Comparison of ENCODE assay signal across 27 mouse cellular contexts in genomic region chr2:59960495-59960772, GRCm38 (mm10).
DNase-seq lines count a peak whose midpoint lies in the region; ATAC-seq and TF ChIP-seq lines count a peak whose summit lies in the region.
"Had no signal": no experiment of that assay in that cellular context is flagged by ENCODE, and none has a peak within 500 bp of the region (broad histone marks: within the 10 kb centered on the region; RNA-seq: fewer than 3 reads in every experiment).

No protein-coding gene starts in this region.

- no peak for DNase-seq in gastrocnemius, adult 2 months
- no peak for DNase-seq in gastrocnemius, postnatal 36 days
- DNase-seq in heart, embryonic 10.5 days (ENCODE audit: low spot score) = no peak
- no peak for DNase-seq in heart, adult 18-20 months
- no peak for DNase-seq in heart, adult 8-10 months (ENCODE audit: low spot score)
- no peak for DNase-seq in CH12.LX (ENCODE audit: extremely low read depth)
- DNase-seq in lung, adult 18-20 months = no peak
- DNase-seq: adrenal gland, adult 2 months; adrenal gland, postnatal 14 days; cerebellum, adult 11-12 months; cerebellum, adult 8-10 months; cerebellum, postnatal 10 days; cerebellum, postnatal 36 days; embryo, embryonic 11 days; gastrocnemius, postnatal 10 days; kidney, adult 18-20 months; kidney, adult 9 months had no signal

- H3K9ac ChIP-seq in heart, embryonic 13.5 days = no peak overlapping the region
- peak overlapping the region; percentile 69 for H3K9ac ChIP-seq in CH12.LX (ENCODE audit: insufficient read depth, low read depth)
- H3K9ac ChIP-seq: embryonic facial prominence, embryonic 13.5 days; forebrain, embryonic 12.5 days; forebrain, embryonic 15.5 days; hindbrain, embryonic 14.5 days had no signal

- H3K4me2 ChIP-seq in heart, embryonic 13.5 days = no peak overlapping the region
- H3K4me2 ChIP-seq in CH12.LX (ENCODE audit: insufficient read depth, low read depth, poor library complexity, severe bottlenecking) = peak overlapping the region; percentile 98
- H3K4me2 ChIP-seq: embryonic facial prominence, embryonic 13.5 days; forebrain, embryonic 12.5 days; forebrain, embryonic 15.5 days; hindbrain, embryonic 14.5 days had no signal

- TF ChIP-seq POLR2A in CH12.LX (IDR thresholded peaks at IDR 0.05; ENCODE audit: low read depth, low read length) = no peak

- peaks cover 35% of the 10 kb centered on the region for H3K4me1 ChIP-seq in heart, embryonic 10.5 days
- peaks cover 44% of the 10 kb centered on the region for H3K4me1 ChIP-seq in heart, embryonic 13.5 days
- H3K4me1 ChIP-seq in CH12.LX (ENCODE audit: control insufficient read depth in 1 of 2, insufficient read depth in 2 of 2) = peaks cover 8 to 66% of the 10 kb centered on the region in 2 experiments
- H3K4me1 ChIP-seq: embryonic facial prominence, embryonic 10.5 days; embryonic facial prominence, embryonic 13.5 days; forebrain, embryonic 12.5 days had no signal

- no peaks in the 10 kb centered on the region for H3K27me3 ChIP-seq in heart, embryonic 10.5 days (ENCODE audit: insufficient read depth, poor library complexity, severe bottlenecking)
- H3K27me3 ChIP-seq in heart, embryonic 13.5 days (replicated peaks) = no peaks in the 10 kb centered on the region
- no peaks in the 10 kb centered on the region for H3K27me3 ChIP-seq in CH12.LX (replicated peaks)
- H3K27me3 ChIP-seq: embryonic facial prominence, embryonic 13.5 days; forebrain, embryonic 12.5 days; forebrain, embryonic 15.5 days had no signal

- peak overlapping the region; percentile 80 for H3K27ac ChIP-seq in gastrocnemius, adult 2 months
- peak overlapping the region; percentile 60; the same call in 1 of the 2 replicates for H3K27ac ChIP-seq in heart, embryonic 10.5 days
- H3K27ac ChIP-seq in heart, embryonic 13.5 days (replicated peaks) = peak overlapping the region; percentile 79
- H3K27ac ChIP-seq in CH12.LX (ENCODE audit: insufficient read depth, low read depth) = peak overlapping the region; percentile 91
- H3K27ac ChIP-seq: embryonic facial prominence, embryonic 10.5 days; embryonic facial prominence, embryonic 13.5 days; forebrain, embryonic 12.5 days; forebrain, embryonic 15.5 days; hindbrain, embryonic 14.5 days; hindbrain, postnatal 0 days had no signal

- TF ChIP-seq CTCF in gastrocnemius, adult 2 months (IDR thresholded peaks at IDR 0.05) = no peak
- TF ChIP-seq CTCF in CH12.LX (conservative IDR thresholded peaks at IDR 0.05 in 1 of 2, IDR thresholded peaks at IDR 0.05 in 1 of 2; ENCODE audit: low read depth in 2 of 2, low read length in 2 of 2) = no peak

- dilution Hi-C loops in CH12.LX (cut with MboI; ENCODE audit: extremely low pct_ligation_motif_present, extremely low pct_unique_long_range_greater_than_20kb, low sequenced_read_pairs) = no loop called here

- TF ChIP-seq EP300 in CH12.LX (IDR thresholded peaks at IDR 0.05; ENCODE audit: low read length) = peak; percentile 9

- ATAC-seq in heart, embryonic 13.5 days (ENCODE audit: extremely low read depth, insufficient number of reproducible peaks, low FRiP score, low TSS enrichment) = no peak
- ATAC-seq: forebrain, embryonic 15.5 days; hindbrain, postnatal 0 days; inflammation-experienced regulatory T-cells, adult 6 months; intestine, embryonic 16.5 days had no signal

- no peak; the same call in 1 of the 2 replicates for TF ChIP-seq RAD21 in CH12.LX (IDR thresholded peaks at IDR 0.05; ENCODE audit: low read depth, low read length)

- in situ Hi-C loops in CH12.LX (cut with MboI; ENCODE audit: low pct_ligation_motif_present, low pct_unique_long_range_greater_than_20kb, low sequenced_read_pairs) = no loop called here

- no peaks in the 10 kb centered on the region for H3K9me3 ChIP-seq in heart, embryonic 10.5 days
- no peaks in the 10 kb centered on the region for H3K9me3 ChIP-seq in heart, embryonic 13.5 days
- no peaks in the 10 kb centered on the region for H3K9me3 ChIP-seq in CH12.LX (replicated peaks; ENCODE audit: low read length)
- H3K9me3 ChIP-seq: embryonic facial prominence, embryonic 10.5 days; embryonic facial prominence, embryonic 13.5 days; forebrain, embryonic 12.5 days; forebrain, embryonic 15.5 days had no signal

- intact Hi-C loops in gastrocnemius, adult 2 months (cut with DNase I) = loop anchor here (5.0 kb wide), 1 partner anchor 167 kb away; no protein-coding TSS in a partner anchor
- intact Hi-C loops in gastrocnemius, postnatal 36 days (cut with DNase I) = no loop called here

- peaks cover 41% of the 10 kb centered on the region for H3K36me3 ChIP-seq in heart, embryonic 10.5 days
- peaks cover 41% of the 10 kb centered on the region for H3K36me3 ChIP-seq in heart, embryonic 13.5 days
- H3K36me3 ChIP-seq in CH12.LX (replicated peaks in 1 of 2; ENCODE audit: control insufficient read depth in 1 of 2, insufficient read depth in 1 of 2, low read length in 1 of 2) = peaks cover 26 to 45% of the 10 kb centered on the region in 2 experiments

- 87% methylated on average over 2 of the region's 2 CpGs for WGBS in heart, embryonic 10.5 days
- WGBS in heart, embryonic 13.5 days = 68% methylated on average over 2 of the region's 2 CpGs

- 0 out of 2 replicates have a peak, but pooled peaks cover 8% of the 10 kb centered on the region for H3K79me2 ChIP-seq in CH12.LX (replicated peaks; ENCODE audit: control insufficient read depth, extremely low read depth, insufficient read depth, poor library complexity, severe bottlenecking)

- peak overlapping the region; percentile 59; the same call in 1 of the 2 replicates for H3K4me3 ChIP-seq in gastrocnemius, adult 2 months
- no peak overlapping the region for H3K4me3 ChIP-seq in heart, embryonic 10.5 days
- no peak overlapping the region for H3K4me3 ChIP-seq in heart, embryonic 13.5 days
- H3K4me3 ChIP-seq in CH12.LX (replicated peaks in 1 of 3; ENCODE audit: low read depth in 2 of 3, low read length in 2 of 3, poor library complexity in 1 of 3) = peak overlapping the region in 2 of 3 experiments; percentile 2 to 21
- H3K4me3 ChIP-seq: embryonic facial prominence, embryonic 10.5 days; embryonic facial prominence, embryonic 13.5 days; erythroblast, embryonic 14.5 days; forebrain, embryonic 12.5 days; forebrain, embryonic 15.5 days had no signal

TF ChIP-seq in CH12.LX, 34 proteins besides CTCF, POLR2A, EP300 and RAD21:
- TF ChIP-seq SIN3A (IDR thresholded peaks at IDR 0.05; ENCODE audit: low read length) (peak; percentile 52; the same call in 1 of the 2 replicates), BHLHE40 (IDR thresholded peaks at IDR 0.05; ENCODE audit: low read depth, low read length) (no peak), UBTF (IDR thresholded peaks at IDR 0.05; ENCODE audit: low read depth, low read length) (no peak), POLR2AphosphoS2 (IDR thresholded peaks at IDR 0.05; ENCODE audit: low read depth, low read length) (no peak), ELF1 (IDR thresholded peaks at IDR 0.05; ENCODE audit: low read depth, low read length) (0 out of 2 replicates have a peak, but pooled peaks have one; percentile 1), PAX5 (IDR thresholded peaks at IDR 0.05; ENCODE audit: low read length) (no peak), MEF2A (IDR thresholded peaks at IDR 0.05; ENCODE audit: borderline replicate concordance, low read depth, low read length) (no peak), IRF4 (IDR thresholded peaks at IDR 0.05; ENCODE audit: low read depth, low read length) (no peak), ZKSCAN1 (IDR thresholded peaks at IDR 0.05; ENCODE audit: borderline replicate concordance, low read depth, low read length) (no peak), MAFK (IDR thresholded peaks at IDR 0.05; ENCODE audit: insufficient replicate concordance, low read length) (no peak), HCFC1 (IDR thresholded peaks at IDR 0.05; ENCODE audit: low read depth, low read length) (no peak), ZNF384 (IDR thresholded peaks at IDR 0.05; ENCODE audit: low read depth, low read length) (peak; percentile 88), ZC3H11A (IDR thresholded peaks at IDR 0.05; ENCODE audit: low read depth, low read length) (no peak), TBP (conservative IDR thresholded peaks at IDR 0.05; ENCODE audit: low read depth, low read length) (no peak), NRF1 (IDR thresholded peaks at IDR 0.05; ENCODE audit: low read depth, low read length) (no peak), JUN (IDR thresholded peaks at IDR 0.05; ENCODE audit: insufficient read depth, low read depth, low read length) (no peak; the same call in 1 of the 2 replicates), CHD1 (IDR thresholded peaks at IDR 0.05; ENCODE audit: low read depth, low read length) (no peak), RCOR1 (conservative IDR thresholded peaks at IDR 0.05; ENCODE audit: low read depth, low read length) (no peak), E2F4 (IDR thresholded peaks at IDR 0.05; ENCODE audit: insufficient replicate concordance, low read depth, low read length) (no peak), USF1 (IDR thresholded peaks at IDR 0.05; ENCODE audit: low read depth, low read length) (no peak), CHD2 (IDR thresholded peaks at IDR 0.05; ENCODE audit: low read length) (no peak), TCF12 (IDR thresholded peaks at IDR 0.05; ENCODE audit: low read depth, low read length) (no peak), MYC (IDR thresholded peaks at IDR 0.05; ENCODE audit: low read depth, low read length) (no peak), GABPA (IDR thresholded peaks at IDR 0.05; ENCODE audit: insufficient replicate concordance, low read depth, low read length) (no peak), KAT2A (IDR thresholded peaks at IDR 0.05; ENCODE audit: insufficient replicate concordance, low read length) (0 out of 2 replicates have a peak, but pooled peaks have one; percentile 12), NELFE (IDR thresholded peaks at IDR 0.05; ENCODE audit: low read depth, low read length) (peak; percentile 10; the same call in 1 of the 2 replicates), MXI1 (IDR thresholded peaks at IDR 0.05; ENCODE audit: low read depth, low read length) (peak; percentile 44; the same call in 1 of the 2 replicates), ETS1 (conservative IDR thresholded peaks at IDR 0.05; ENCODE audit: low read depth, low read length) (no peak; the same call in 1 of the 2 replicates), JUND (conservative IDR thresholded peaks at IDR 0.05; ENCODE audit: low read depth, low read length) (no peak), MAX (IDR thresholded peaks at IDR 0.05; ENCODE audit: low read length) (no peak), MAZ (IDR thresholded peaks at IDR 0.05; ENCODE audit: low read depth, low read length) (peak; percentile 65; the same call in 1 of the 2 replicates), ZMIZ1 (IDR thresholded peaks at IDR 0.05; ENCODE audit: low read depth, low read length) (no peak), USF2 (conservative IDR thresholded peaks at IDR 0.05; ENCODE audit: low read depth, low read length) (no peak)
TF ChIP-seq in CH12.LX: peak in this region for 7.

Comparison
In these comparisons a context has a peak if more than half of its experiments do, and no peak if none do; other contexts are left out.
1. H3K4me3 ChIP-seq: peak in gastrocnemius, adult 2 months (single experiment) and CH12.LX (2 of 3); none in heart, embryonic 10.5 days (single experiment) and heart, embryonic 13.5 days (single experiment).
2. Peak in every context shown above with its lines, with median percentiles within 50 percentile points of each other: H3K27ac ChIP-seq.